Comparison of ENCODE assay signal across 16 mouse cellular contexts in genomic region chr1:134047431-134047830, GRCm38 (mm10). TPM values are rescaled to one million over a fixed set of nuclear protein-coding genes. Genes with fewer than 3 reads are reported as not detected.
"Had no signal": no experiment of that assay in that cellular context is flagged by ENCODE, and none has a peak within 500 bp of the region (broad histone marks: within the 10 kb centered on the region; RNA-seq: fewer than 3 reads in every experiment).

No protein-coding gene starts in this region.

- H3K9ac ChIP-seq: stomach, embryonic 15.5 days had no signal

- H3K9me3 ChIP-seq: neural tube, embryonic 15.5 days; stomach, embryonic 15.5 days had no signal

- H3K4me2 ChIP-seq: neural tube, embryonic 15.5 days; stomach, embryonic 15.5 days had no signal

- H3K27ac ChIP-seq: neural tube, embryonic 15.5 days; stomach, embryonic 15.5 days; stomach, postnatal 0 days had no signal

- H3K4me1 ChIP-seq: stomach, embryonic 15.5 days had no signal

- DNase-seq: retina, postnatal 1 day; right cerebral cortex, adult 18-20 months; right cerebral cortex, postnatal 14 days; right cerebral cortex, postnatal 25 days; right cerebral cortex, postnatal 4 days; spleen, adult 18-20 months; thymus, adult 18-20 months; thymus, adult 2 months; thymus, postnatal 14 days; thymus, postnatal 25 days; thymus, postnatal 36 days; thymus, postnatal 4 days had no signal

- H3K36me3 ChIP-seq: neural tube, embryonic 15.5 days; stomach, embryonic 15.5 days had no signal

- H3K4me3 ChIP-seq: neural tube, embryonic 15.5 days; stomach, embryonic 15.5 days had no signal

- H3K27me3 ChIP-seq: neural tube, embryonic 15.5 days; stomach, embryonic 15.5 days had no signal

RNA-seq across cellular contexts. Expression of gene Fmod, which starts 10.4 kb away (rescaled TPM):
- total RNA-seq: neutrophil, adult 5-6 weeks had no signal
